Mouse (Mus musculus) midbrain, embryonic 11.5 days (tissue): ENCODE measurements at regions not wholly inside any gene's neighbourhood (a gene's known extent, or its start where the extent isn't known, plus 50 kb on each side); places are given as distances from the start of the nearest gene placed in this dataset.

Experiments
- ATAC-seq: fragments of 200-750 bp; cut with Nextera tagmentation; 2 replicates; pipeline ENCODE4 v1.8.0; 2017; ENCODE audit warnings: moderate TSS enrichment, moderate library complexity; ENCODE audit not compliant: low FRiP score
- DNase-seq: peaks from one replicate; pipeline ENCODE4 v3.0.0; 2015; ENCODE audit warnings: low spot score; ENCODE audit errors: missing footprints
- H3K27ac ChIP-seq: fragments of 300-500 bp; sonication (generic); 2 replicates; pipeline ENCODE4 v1.5.1; 2014; ENCODE audit warnings: low read depth, low read length
- H3K27me3 ChIP-seq: fragments of 300-500 bp; sonication (generic); 2 replicates; pipeline ENCODE4 v1.6.1; 2014; ENCODE audit warnings: mild to moderate bottlenecking, low read length, moderate library complexity, mixed read lengths; ENCODE audit not compliant: control insufficient read depth, insufficient read depth
- H3K36me3 ChIP-seq: fragments of 300-500 bp; sonication (generic); 2 replicates; pipeline ENCODE4 v1.6.1; 2014; ENCODE audit warnings: mild to moderate bottlenecking, low read length, moderate library complexity, mixed read lengths; ENCODE audit not compliant: control insufficient read depth, insufficient read depth
- H3K4me1 ChIP-seq: fragments of 300-500 bp; sonication (generic); 2 replicates; pipeline ENCODE4 v1.6.1; 2014; ENCODE audit warnings: low read length; ENCODE audit not compliant: control insufficient read depth, insufficient read depth
- H3K4me2 ChIP-seq: fragments of 300-500 bp; sonication (generic); 2 replicates; pipeline ENCODE4 v1.6.1; 2014; ENCODE audit warnings: mild to moderate bottlenecking, moderate library complexity
- H3K4me3 ChIP-seq: fragments of 300-500 bp; sonication (generic); 2 replicates; pipeline ENCODE4 v1.5.1; 2014; ENCODE audit warnings: low read depth, low read length
- H3K9ac ChIP-seq: fragments of 300-500 bp; sonication (generic); 2 replicates; pipeline ENCODE4 v1.6.1; 2014; ENCODE audit warnings: low read length
- H3K9me3 ChIP-seq: fragments of 300-500 bp; sonication (generic); 2 replicates; pipeline ENCODE4 v1.6.1; 2016; ENCODE audit warnings: low read length; ENCODE audit not compliant: control insufficient read depth
- WGBS: fragments of 180-500 bp; shearing (Covaris S2); extraction: QIAGEN DNeasy Blood & Tissue Kit; methylation state at CpG from one replicate; pipeline ENCODE4 v1.1.7; 2014; 5-methylcytosine and 5-hydroxymethylcytosine counted together

- Histone ChIP-seq H3K4me2 (no peak overlapping the region), H3K36me3 (no peaks in the 10 kb centered on the region), H3K9ac (no peak overlapping the region), H3K4me1 (peaks cover 9% of the 10 kb centered on the region; the same call in 1 of the 2 replicates), H3K4me3 (no peak overlapping the region), H3K27me3 (no peaks in the 10 kb centered on the region), H3K9me3 (no peaks in the 10 kb centered on the region), H3K27ac (no peak overlapping the region)
- peak; percentile 53 for DNase-seq
- WGBS, result 88% methylated on average over 7 of the region's 7 CpGs
- ATAC-seq, result no peak
Measured at GRCm38 (mm10) chr10:17562410-17563350, 160.3 kb upstream of the Cited2 start.

GRCm38 (mm10) chr10:17563351-17563749, 159.7 kb upstream of the Cited2 start:
- Histone ChIP-seq H3K4me3 (no peak overlapping the region), H3K4me2 (no peak overlapping the region), H3K27ac (no peak overlapping the region), H3K9me3 (no peaks in the 10 kb centered on the region), H3K9ac (no peak overlapping the region), H3K4me1 (peaks cover 9% of the 10 kb centered on the region; the same call in 1 of the 2 replicates), H3K27me3 (no peaks in the 10 kb centered on the region), H3K36me3 (no peaks in the 10 kb centered on the region)
- WGBS, result 65% methylated on average over 4 of the region's 4 CpGs
- DNase-seq (no peak), ATAC-seq (no peak)

GRCm38 (mm10) chr10:17564895-17565620, 158.0 kb upstream of the Cited2 start:
- ATAC-seq, result no peak
- H3K36me3 ChIP-seq, result no peaks in the 10 kb centered on the region
- no peak overlapping the region for H3K4me2 ChIP-seq
- H3K27me3 ChIP-seq, result no peaks in the 10 kb centered on the region
- 72% methylated on average over 6 of the region's 6 CpGs for WGBS
- H3K4me3 ChIP-seq, result no peak overlapping the region
- H3K27ac ChIP-seq, result no peak overlapping the region
- H3K9ac ChIP-seq, result no peak overlapping the region
- no peaks in the 10 kb centered on the region for H3K9me3 ChIP-seq
- DNase-seq, result peak; percentile 80
- peaks cover 3% of the 10 kb centered on the region; the same call in 1 of the 2 replicates for H3K4me1 ChIP-seq

GRCm38 (mm10) chr10:17566975-17567374, 156.0 kb upstream of the Cited2 start:
- Histone ChIP-seq H3K4me1 (no peaks in the 10 kb centered on the region), H3K9ac (no peak overlapping the region), H3K36me3 (no peaks in the 10 kb centered on the region), H3K27me3 (no peaks in the 10 kb centered on the region), H3K27ac (no peak overlapping the region), H3K4me2 (no peak overlapping the region), H3K4me3 (no peak overlapping the region), H3K9me3 (no peaks in the 10 kb centered on the region)
- DNase-seq, result no peak
- WGBS, result 90% methylated on average over 5 of the region's 5 CpGs
- no peak for ATAC-seq

- ATAC-seq (no peak), DNase-seq (no peak)
- Histone ChIP-seq H3K27ac (no peak overlapping the region), H3K9ac (no peak overlapping the region), H3K4me3 (no peak overlapping the region), H3K4me2 (no peak overlapping the region), H3K9me3 (no peaks in the 10 kb centered on the region), H3K36me3 (no peaks in the 10 kb centered on the region), H3K4me1 (no peaks in the 10 kb centered on the region), H3K27me3 (no peaks in the 10 kb centered on the region)
- WGBS, result 92% methylated on average over 3 of the region's 3 CpGs
Measured at GRCm38 (mm10) chr10:17567631-17568030, 155.4 kb upstream of the Cited2 start.

- Histone ChIP-seq H3K9me3 (no peaks in the 10 kb centered on the region), H3K4me2 (no peak overlapping the region), H3K27ac (no peak overlapping the region), H3K4me1 (no peaks in the 10 kb centered on the region), H3K36me3 (no peaks in the 10 kb centered on the region), H3K9ac (no peak overlapping the region), H3K4me3 (no peak overlapping the region), H3K27me3 (no peaks in the 10 kb centered on the region)
- 88% methylated on average over 6 of the region's 6 CpGs for WGBS
- no peak for ATAC-seq
- no peak for DNase-seq
Measured at GRCm38 (mm10) chr10:17569577-17570113, 153.4 kb upstream of the Cited2 start.

GRCm38 (mm10) chr10:17574894-17575293, 148.1 kb upstream of the Cited2 start:
- Histone ChIP-seq H3K36me3 (no peaks in the 10 kb centered on the region), H3K27ac (no peak overlapping the region), H3K4me1 (peaks cover 5% of the 10 kb centered on the region; the same call in 1 of the 2 replicates), H3K27me3 (no peaks in the 10 kb centered on the region), H3K4me2 (no peak overlapping the region), H3K4me3 (no peak overlapping the region), H3K9me3 (no peaks in the 10 kb centered on the region), H3K9ac (no peak overlapping the region)
- peak; percentile 82 for DNase-seq
- 73% methylated on average over 3 of the region's 3 CpGs for WGBS
- no peak for ATAC-seq

- no peak overlapping the region; the same call in 1 of the 2 replicates for H3K27ac ChIP-seq
- H3K4me1 ChIP-seq, result peaks cover 5% of the 10 kb centered on the region; the same call in 1 of the 2 replicates
- H3K9me3 ChIP-seq, result no peaks in the 10 kb centered on the region
- no peaks in the 10 kb centered on the region for H3K27me3 ChIP-seq
- DNase-seq (peak; percentile 87), ATAC-seq (peak; percentile 55; the same call in 1 of the 2 replicates)
- no peak overlapping the region for H3K4me2 ChIP-seq
- no peak overlapping the region for H3K9ac ChIP-seq
- 37% methylated on average over 10 of the region's 10 CpGs for WGBS
- H3K36me3 ChIP-seq, result no peaks in the 10 kb centered on the region
- H3K4me3 ChIP-seq, result no peak overlapping the region
Measured at GRCm38 (mm10) chr10:17575448-17576332, 147.3 kb upstream of the Cited2 start.
